Mouse (Mus musculus) kidney, adult 2 months (tissue): ENCODE data around the gene Nfib.

ENCODE experiments used
- CTCF ChIP-seq: fragments of 200-500 bp; conservative IDR thresholded peaks from 2 replicates; pipeline ENCODE4 v1.5.1; 2011; ENCODE audit warnings: low read depth, mild to moderate bottlenecking, control low read depth, low read length, moderate library complexity, mixed read lengths; ENCODE audit not compliant: insufficient read depth, insufficient read length
- POLR2A ChIP-seq: fragments of 200-500 bp; IDR thresholded peaks from one replicate; pipeline ENCODE4 v1.6.1; 2011; ENCODE audit warnings: low read depth, low read length, control low read depth

GRCm38 (mm10) chr4:82540466-82540990 lies 165.0 kb downstream of the Nfib start:
- TF ChIP-seq CTCF (no peak), POLR2A (no peak)
